ENCODE assay signal across 11 mouse cellular contexts in the genomic region with DNA sequence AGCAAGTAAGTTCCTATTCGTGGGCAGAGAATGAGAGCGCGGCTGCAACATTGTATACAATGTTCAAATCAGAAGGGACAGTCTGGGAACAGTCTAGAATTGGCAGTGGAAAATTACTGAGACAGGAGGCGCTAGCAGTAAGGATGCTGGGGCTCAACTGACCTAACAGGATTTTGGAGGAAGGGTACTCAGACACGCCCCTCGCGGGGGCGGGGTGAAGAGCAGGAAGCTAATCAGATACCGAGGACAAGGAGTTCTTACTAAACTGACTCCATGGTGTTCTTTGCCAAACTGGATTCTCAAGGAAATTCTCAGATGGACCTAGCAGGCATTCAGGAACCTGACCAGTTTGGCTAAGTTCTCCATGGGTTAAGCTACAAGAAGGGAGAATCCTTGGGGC. TPM values are rescaled to one million over a fixed set of nuclear protein-coding genes. Genes with fewer than 3 reads are reported as not detected.
DNase-seq lines count a peak whose midpoint lies in the region; ATAC-seq and TF ChIP-seq lines count a peak whose summit lies in the region.
"Had no signal": no experiment of that assay in that cellular context is flagged by ENCODE, and none has a peak within 500 bp of the region (broad histone marks: within the 10 kb centered on the region; RNA-seq: fewer than 3 reads in every experiment).

No protein-coding gene starts in this region.

- DNase-seq in forebrain, embryonic 10.5 days (ENCODE audit: extremely low spot score, low spot score) = peak; percentile 37
- DNase-seq in urinary bladder, postnatal 36 days (ENCODE audit: low spot score in 2 of 2) = peak; percentile 36 to 52
- no peak for DNase-seq in urinary bladder, adult 2 months (ENCODE audit: low spot score)
- peak; percentile 64 for DNase-seq in lung, embryonic 14.5 days
- no peak for DNase-seq in layer of hippocampus, postnatal 36 days
- DNase-seq in spleen, adult 12 weeks (ENCODE audit: low spot score) = no peak
- no peak for DNase-seq in layer of hippocampus, adult 8-10 months (ENCODE audit: low spot score in 2 of 2)
- DNase-seq: gastrocnemius, postnatal 25 days had no signal

- no peak for ATAC-seq in forebrain, embryonic 15.5 days (replicated peaks)
- no peak for ATAC-seq in lung, embryonic 14.5 days (ENCODE audit: insufficient read depth)

- TF ChIP-seq CTCF in lung, embryonic 14.5 days (IDR thresholded peaks at IDR 0.05; ENCODE audit: low read depth) = peak; percentile 22; the same call in 1 of the 2 replicates

- 0 out of 2 replicates have a peak overlapping the region, but pooled peaks have one; percentile 0 for H3K4me3 ChIP-seq in forebrain, embryonic 10.5 days
- no peak overlapping the region for H3K4me3 ChIP-seq in forebrain, embryonic 15.5 days
- H3K4me3 ChIP-seq in lung, embryonic 14.5 days (ENCODE audit: low read depth, low read length) = no peak overlapping the region
- H3K4me3 ChIP-seq: limb, embryonic 15.5 days had no signal

- no peak overlapping the region for H3K9ac ChIP-seq in forebrain, embryonic 15.5 days (replicated peaks)
- no peak overlapping the region for H3K9ac ChIP-seq in lung, embryonic 14.5 days
- H3K9ac ChIP-seq: limb, embryonic 15.5 days had no signal

- H3K9me3 ChIP-seq in forebrain, embryonic 10.5 days = no peaks in the 10 kb centered on the region
- no peaks in the 10 kb centered on the region for H3K9me3 ChIP-seq in forebrain, embryonic 15.5 days
- no peaks in the 10 kb centered on the region for H3K9me3 ChIP-seq in lung, embryonic 14.5 days (ENCODE audit: low read depth, low read length)
- H3K9me3 ChIP-seq: limb, embryonic 15.5 days had no signal

- no peaks in the 10 kb centered on the region for H3K27me3 ChIP-seq in forebrain, embryonic 10.5 days (ENCODE audit: poor library complexity, severe bottlenecking)
- no peaks in the 10 kb centered on the region for H3K27me3 ChIP-seq in forebrain, embryonic 15.5 days
- H3K27me3 ChIP-seq in lung, embryonic 14.5 days (ENCODE audit: insufficient read depth, low read length) = no peaks in the 10 kb centered on the region
- H3K27me3 ChIP-seq: limb, embryonic 15.5 days had no signal

- WGBS in forebrain, embryonic 10.5 days = 18% methylated on average over 9 of the region's 9 CpGs
- 17% methylated on average over 9 of the region's 9 CpGs for WGBS in forebrain, embryonic 15.5 days
- WGBS in lung, embryonic 14.5 days = 23% methylated on average over 9 of the region's 9 CpGs

- no peak overlapping the region for H3K27ac ChIP-seq in forebrain, embryonic 10.5 days
- no peak overlapping the region for H3K27ac ChIP-seq in forebrain, embryonic 15.5 days (replicated peaks)
- H3K27ac ChIP-seq in lung, embryonic 14.5 days (ENCODE audit: low read depth) = no peak overlapping the region
- H3K27ac ChIP-seq: limb, embryonic 15.5 days had no signal

- H3K36me3 ChIP-seq in forebrain, embryonic 10.5 days (replicated peaks) = no peaks in the 10 kb centered on the region
- H3K36me3 ChIP-seq in forebrain, embryonic 15.5 days = no peaks in the 10 kb centered on the region
- H3K36me3 ChIP-seq in lung, embryonic 14.5 days (ENCODE audit: insufficient read depth) = no peaks in the 10 kb centered on the region
- H3K36me3 ChIP-seq: limb, embryonic 15.5 days had no signal

- H3K4me1 ChIP-seq in forebrain, embryonic 10.5 days = peaks cover 20% of the 10 kb centered on the region
- no peaks in the 10 kb centered on the region for H3K4me1 ChIP-seq in forebrain, embryonic 15.5 days
- peaks cover 4% of the 10 kb centered on the region; the same call in 1 of the 2 replicates for H3K4me1 ChIP-seq in lung, embryonic 14.5 days (ENCODE audit: insufficient read depth)

- H3K4me2 ChIP-seq in forebrain, embryonic 15.5 days (replicated peaks) = no peak overlapping the region
- peak overlapping the region; percentile 19; the same call in 1 of the 2 replicates for H3K4me2 ChIP-seq in lung, embryonic 14.5 days
- H3K4me2 ChIP-seq: limb, embryonic 15.5 days had no signal

RNA-seq across cellular contexts. Expression of a gene that starts 9.0 kb away (rescaled TPM):
- polyA plus RNA-seq in forebrain, embryonic 10.5 days (2016; fragmentation: Nextera tagmentation; extraction: Ambion mirVana) = 12.8 and 14.2 TPM in 2 replicates
- polyA plus RNA-seq in forebrain, embryonic 15.5 days (2015; fragmentation: Nextera tagmentation; extraction: Ambion mirVana) = 2.2 and 3.1 TPM in 2 replicates
- 90.3 and 103 TPM in 2 replicates for polyA plus RNA-seq in urinary bladder, adult 2 months (2012; rRNA removed)
- 12.4 and 14.0 TPM in 2 replicates for polyA plus RNA-seq in lung, embryonic 14.5 days (2014; fragmentation: Nextera tagmentation; extraction: Ambion mirVana)
- under 1 TPM; 0.42 to 0.56 TPM for total RNA-seq in layer of hippocampus, postnatal 36 days (2021)
- total RNA-seq in layer of hippocampus, adult 8-10 months (2022) = 1 to 10 TPM in 2 of 4 experiments, under 1 TPM in 2; 0.35 to 3.3 (median 1.4) TPM
- total RNA-seq: neutrophil, adult 5-6 weeks had no signal

RNA-seq across cellular contexts. Expression of a gene that starts 27.7 kb away (rescaled TPM):
- 258 and 262 TPM in 2 replicates for polyA plus RNA-seq in forebrain, embryonic 10.5 days (2016; fragmentation: Nextera tagmentation; extraction: Ambion mirVana)
- polyA plus RNA-seq in forebrain, embryonic 15.5 days (2015; fragmentation: Nextera tagmentation; extraction: Ambion mirVana) = 92.2 and 96.9 TPM in 2 replicates
- polyA plus RNA-seq in urinary bladder, adult 2 months (2012; rRNA removed) = 849 and 1,043 TPM in 2 replicates
- polyA plus RNA-seq in lung, embryonic 14.5 days (2014; fragmentation: Nextera tagmentation; extraction: Ambion mirVana) = 165 and 170 TPM in 2 replicates
- 10 to 100 TPM; 34.6 to 45.8 TPM for total RNA-seq in layer of hippocampus, postnatal 36 days (2021)
- 10 to 100 TPM; 44.6 to 55.6 (median 48.9) TPM for total RNA-seq in layer of hippocampus, adult 8-10 months (2022)

RNA-seq across cellular contexts. Expression of a gene that starts 39.1 kb away (rescaled TPM):
- 11.0 and 11.9 TPM in 2 replicates for polyA plus RNA-seq in forebrain, embryonic 10.5 days (2016; fragmentation: Nextera tagmentation; extraction: Ambion mirVana)
- polyA plus RNA-seq in forebrain, embryonic 15.5 days (2015; fragmentation: Nextera tagmentation; extraction: Ambion mirVana) = 5.7 and 5.8 TPM in 2 replicates
- 82.4 and 86.2 TPM in 2 replicates for polyA plus RNA-seq in urinary bladder, adult 2 months (2012; rRNA removed)
- 22.3 and 26.8 TPM in 2 replicates for polyA plus RNA-seq in lung, embryonic 14.5 days (2014; fragmentation: Nextera tagmentation; extraction: Ambion mirVana)
- 10 to 100 TPM; 24.8 to 25.1 TPM for total RNA-seq in layer of hippocampus, postnatal 36 days (2021)
- total RNA-seq in layer of hippocampus, adult 8-10 months (2022) = 10 to 100 TPM; 27.6 to 30.6 (median 29.2) TPM

Comparison
In these comparisons a context has a peak if more than half of its experiments do, and no peak if none do; other contexts are left out.
1. DNase-seq: peak in forebrain, embryonic 10.5 days (single experiment), urinary bladder, postnatal 36 days (2 of 2) and lung, embryonic 14.5 days (single experiment); none in urinary bladder, adult 2 months (single experiment), layer of hippocampus, postnatal 36 days (0 of 2), spleen, adult 12 weeks (single experiment) and layer of hippocampus, adult 8-10 months (0 of 2).